Mouse (Mus musculus) lung, postnatal 25 days (tissue): ENCODE results near the gene Ccr10.
A peak's percentile ranks its signal among the peaks of the same experiment; 100 is the strongest.

Experiments
- DNase-seq: peaks from one replicate; pipeline ENCODE4 v3.0.0; 2022; ENCODE audit warnings: low spot score

Ccr10 gene

DNA sequence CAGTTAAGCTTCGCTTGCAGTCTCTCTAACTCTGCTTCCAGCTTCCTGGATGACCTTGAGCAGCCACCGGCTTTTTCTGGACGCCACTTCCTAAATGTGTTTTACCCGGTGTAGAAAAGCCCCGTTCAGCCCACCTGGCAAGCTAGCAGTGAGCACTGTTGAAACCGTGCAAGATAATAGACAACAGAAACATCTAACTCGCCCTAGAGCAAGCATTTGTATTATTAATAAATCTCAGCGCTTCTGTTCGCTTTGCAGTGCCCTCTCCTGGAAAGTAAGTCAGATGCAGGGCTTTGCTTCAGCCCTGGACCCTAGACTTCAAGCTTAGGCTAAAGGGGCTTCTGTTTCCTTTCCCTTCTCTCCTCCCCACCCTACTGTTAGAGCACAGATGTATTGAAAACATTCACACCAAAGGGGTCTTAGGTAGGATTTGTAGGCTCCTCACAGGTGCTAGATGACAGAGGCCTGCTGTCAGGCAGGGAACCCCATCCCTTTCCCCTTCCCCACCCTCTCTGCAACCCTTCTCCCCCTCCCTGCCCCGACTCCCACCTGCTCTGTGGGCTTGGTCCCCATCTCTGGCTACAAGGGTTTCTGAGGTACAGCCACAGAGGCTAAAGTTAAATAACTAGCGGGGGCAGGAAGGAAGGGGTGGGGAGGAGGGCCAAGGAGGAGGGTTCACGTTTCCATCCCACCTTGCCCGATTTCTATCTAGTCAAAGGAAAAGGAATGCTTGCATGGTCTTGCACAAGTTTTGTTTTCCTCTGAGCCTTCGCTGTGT lies at the start of gene Ccr10:
Gene Ccr10, minus strand, starts transcription at position 593 of the 778 bp plus-strand sequence.
- no peak for DNase-seq

DNA sequence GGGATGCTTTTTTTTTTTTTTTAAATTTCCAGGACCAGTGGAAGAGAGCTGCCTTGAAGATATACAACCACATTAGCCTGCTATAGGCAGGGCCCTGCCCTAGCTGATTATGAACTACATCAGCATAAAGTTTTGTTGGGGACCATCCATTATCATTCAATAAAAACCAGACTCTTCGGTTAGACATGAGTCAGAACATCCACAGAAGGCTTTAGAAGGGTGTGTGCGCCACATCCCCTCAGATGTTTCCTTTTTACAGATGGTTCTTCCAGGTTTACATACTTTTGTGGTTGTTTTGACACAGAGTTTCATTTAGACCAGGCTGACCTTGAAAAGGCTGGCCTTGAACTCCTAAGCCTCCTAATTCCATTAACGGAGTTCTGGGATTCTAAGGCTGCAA lies 49.1 kb upstream of the Ccr10 start:
- no peak for DNase-seq

DNA sequence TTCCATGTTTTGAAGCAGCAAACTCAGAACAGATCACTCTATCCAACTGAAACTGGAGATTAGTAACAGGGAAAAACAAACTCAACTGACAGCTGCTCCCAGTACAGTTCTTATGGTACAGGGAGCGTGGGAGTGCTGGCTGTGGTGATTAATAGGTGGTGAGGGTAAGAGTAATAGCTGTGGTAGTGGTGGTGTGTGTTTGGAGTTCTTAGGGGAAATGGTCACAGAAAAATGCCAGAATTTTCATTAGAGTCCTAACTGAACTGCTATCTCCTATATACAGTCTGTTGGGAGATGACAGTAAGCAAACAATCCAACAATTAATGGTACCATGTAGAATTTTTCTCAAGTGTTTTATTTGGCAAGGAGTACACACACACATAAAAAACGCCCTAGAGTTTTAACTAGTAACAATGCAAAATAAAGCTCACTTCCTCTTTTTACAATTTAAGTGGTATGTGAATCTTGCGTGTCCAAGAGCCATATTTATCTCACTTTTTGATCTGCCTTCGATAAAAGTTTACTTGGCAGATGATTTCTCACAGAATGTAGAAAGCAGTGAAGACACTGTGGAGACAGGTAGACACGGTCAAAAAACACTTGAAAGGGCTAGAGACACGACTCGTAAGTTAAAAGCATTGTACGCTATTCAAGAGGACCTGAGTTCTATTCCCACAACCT lies 46.2 kb upstream of the Ccr10 start:
- no peak for DNase-seq

DNA sequence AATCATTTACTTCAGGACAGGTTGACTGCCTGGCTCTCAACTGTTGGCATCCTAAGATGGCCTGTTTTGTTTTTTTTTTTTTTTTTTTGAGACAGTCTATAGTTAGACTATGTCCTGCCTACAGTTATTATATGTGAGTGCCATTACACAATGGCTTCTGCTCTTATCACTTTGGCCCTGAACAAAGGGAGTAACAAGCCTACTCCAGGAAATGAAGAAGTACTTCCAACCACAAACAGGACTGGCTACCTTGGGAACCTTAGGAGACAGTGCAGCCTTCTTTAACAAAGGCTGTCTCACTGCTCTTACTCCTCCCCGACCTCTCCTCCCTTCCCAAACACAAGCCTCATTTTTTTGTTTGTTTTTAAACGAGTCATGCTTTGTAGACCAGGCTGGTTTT lies 45.6 kb upstream of the Ccr10 start:
- DNase-seq = no peak

DNA sequence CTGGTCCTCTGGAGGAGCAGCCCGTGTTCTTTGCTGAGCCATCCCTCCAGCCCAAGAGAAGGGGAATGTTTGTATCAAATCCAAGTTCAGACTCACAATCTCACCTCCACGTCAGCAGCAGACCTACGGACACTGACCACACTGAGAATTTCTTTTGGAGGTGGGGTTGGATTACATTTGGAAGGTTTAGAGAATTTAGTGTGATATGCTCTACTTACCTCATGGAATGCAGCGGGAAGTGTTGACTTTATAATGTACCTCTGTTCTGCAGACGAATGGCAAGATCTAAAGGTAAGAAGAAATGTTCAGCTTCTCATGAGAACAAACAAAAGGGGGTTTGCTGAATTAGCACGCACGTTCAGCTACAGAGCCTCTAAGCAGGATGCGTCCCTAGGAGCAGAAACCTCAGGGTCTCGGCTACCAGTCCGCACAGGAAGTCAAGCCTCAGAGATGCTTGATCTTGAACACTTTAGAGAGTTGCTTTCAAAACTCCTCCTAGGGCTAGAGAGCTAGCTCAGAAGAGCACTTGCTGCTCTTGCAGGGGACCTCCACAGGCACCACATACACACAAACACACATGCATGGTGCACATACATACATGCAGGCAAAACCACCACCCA lies 43.3 kb upstream of the Ccr10 start:
- no peak for DNase-seq

DNA sequence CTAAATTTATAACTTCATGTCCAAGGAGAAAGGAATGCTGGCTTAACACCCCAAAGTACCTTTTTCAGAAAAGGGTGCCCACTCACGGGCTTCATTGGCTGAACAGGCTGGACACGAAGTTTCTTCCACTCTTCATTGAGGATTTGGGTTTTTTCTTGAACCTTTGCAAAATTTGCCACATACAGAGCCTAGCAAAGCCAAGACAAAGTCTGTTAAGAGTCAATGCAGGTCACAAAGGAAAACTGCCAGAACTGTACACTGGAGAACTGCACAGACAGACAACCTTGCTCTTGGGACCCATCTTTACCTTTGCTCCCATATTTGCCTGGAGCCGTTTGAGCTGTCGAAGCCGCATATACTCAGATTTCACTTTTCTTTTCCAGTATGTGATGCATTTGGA lies 41.7 kb upstream of the Ccr10 start:
- DNase-seq = no peak

DNA sequence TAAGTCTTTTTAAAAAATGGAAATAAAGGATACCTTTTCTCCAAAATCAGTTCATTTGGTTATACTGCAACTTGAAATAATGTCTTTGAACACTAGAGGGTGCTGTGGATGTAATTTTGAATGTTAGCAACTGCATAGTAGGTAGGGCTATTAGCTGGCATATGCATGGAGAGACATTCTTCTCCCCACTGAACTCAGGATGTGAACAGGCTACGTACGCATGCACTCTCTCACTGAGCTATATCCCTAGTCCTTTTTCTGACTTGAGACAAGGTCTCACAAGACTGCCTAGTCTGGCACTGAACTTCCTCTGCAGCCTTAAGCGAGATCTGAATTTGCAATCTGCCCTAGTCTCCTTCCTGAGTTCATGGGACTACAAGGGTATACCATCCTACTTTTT lies 36.7 kb upstream of the Ccr10 start:
- peak; percentile 86 for DNase-seq

DNA sequence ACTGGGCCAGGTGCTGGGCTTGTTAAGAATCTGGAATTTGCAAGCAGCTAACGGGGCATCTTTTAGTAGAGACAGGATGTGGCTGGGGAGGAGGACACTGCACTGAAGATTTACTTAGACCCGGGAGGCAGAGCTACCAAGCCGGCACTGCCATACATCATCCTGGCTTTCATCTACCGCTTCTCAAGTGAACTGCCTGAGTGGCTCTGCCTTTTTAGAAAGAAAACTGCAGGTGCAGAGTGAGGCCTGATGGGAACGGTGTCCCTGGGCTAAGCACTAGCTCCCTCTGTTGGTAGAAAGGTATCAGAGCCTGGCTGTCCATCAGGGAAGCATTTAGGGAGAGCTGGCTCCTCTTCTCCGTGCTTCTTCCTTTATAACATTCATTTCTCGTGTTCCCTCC lies 25.7 kb upstream of the Ccr10 start:
- no peak for DNase-seq

DNA sequence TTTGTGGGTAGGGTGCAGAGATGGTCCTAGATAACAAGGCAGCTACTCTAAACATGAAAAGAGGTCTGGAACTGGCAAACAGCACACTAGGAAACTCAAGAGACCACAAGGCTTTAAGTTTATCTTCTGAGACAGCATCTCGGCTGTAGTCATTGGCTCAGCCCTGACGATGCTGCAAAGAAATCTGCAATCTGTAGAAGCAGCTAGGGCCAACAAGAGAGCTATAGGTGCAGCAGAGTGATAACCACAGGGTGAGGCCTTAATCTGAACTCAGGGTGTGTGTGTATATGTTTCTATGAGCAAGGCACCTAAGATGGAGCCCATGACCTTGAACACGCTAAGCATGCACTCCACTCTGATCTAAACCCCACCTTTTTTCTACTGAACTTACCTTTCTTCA lies 24.3 kb upstream of the Ccr10 start:
- no peak for DNase-seq

DNA sequence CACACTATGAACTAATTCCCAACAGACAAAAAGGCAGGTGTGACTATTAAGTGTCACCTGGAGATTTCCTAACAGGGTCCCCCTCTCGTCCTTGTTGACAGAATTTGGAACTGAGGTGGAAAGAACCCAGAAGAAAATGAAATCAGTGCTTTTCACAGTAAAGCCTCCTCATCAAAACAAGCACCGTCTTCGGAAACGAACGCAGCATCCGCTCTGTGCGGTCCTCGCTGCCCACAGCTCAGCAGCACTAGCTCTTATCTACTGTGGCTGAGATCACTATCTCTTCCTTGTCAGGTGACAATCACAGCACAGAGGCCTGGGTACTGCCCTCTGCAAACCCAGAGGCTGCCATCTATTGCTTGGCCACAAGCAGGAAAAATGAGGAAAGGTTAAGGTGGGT lies 20.9 kb upstream of the Ccr10 start:
- no peak for DNase-seq

DNA sequence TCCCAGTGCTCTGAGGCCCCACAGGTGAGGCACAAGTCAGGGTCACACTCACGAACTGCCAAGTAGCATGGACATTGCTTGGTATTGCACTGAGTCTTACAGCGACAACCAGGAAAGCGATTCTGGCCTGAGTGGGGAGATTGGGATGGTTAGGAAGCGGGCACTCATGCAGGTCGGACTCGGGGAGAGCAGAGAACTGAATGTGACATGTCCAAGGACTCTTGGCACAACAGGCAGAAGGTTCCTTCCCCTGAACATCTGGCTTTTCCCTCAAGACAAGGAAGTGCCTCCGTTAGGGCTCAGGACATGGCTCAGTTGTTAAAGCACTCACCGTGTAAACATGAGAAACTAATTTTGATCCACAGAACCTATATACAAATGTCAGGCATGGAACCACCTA lies 20.3 kb upstream of the Ccr10 start:
- no peak for DNase-seq

DNA sequence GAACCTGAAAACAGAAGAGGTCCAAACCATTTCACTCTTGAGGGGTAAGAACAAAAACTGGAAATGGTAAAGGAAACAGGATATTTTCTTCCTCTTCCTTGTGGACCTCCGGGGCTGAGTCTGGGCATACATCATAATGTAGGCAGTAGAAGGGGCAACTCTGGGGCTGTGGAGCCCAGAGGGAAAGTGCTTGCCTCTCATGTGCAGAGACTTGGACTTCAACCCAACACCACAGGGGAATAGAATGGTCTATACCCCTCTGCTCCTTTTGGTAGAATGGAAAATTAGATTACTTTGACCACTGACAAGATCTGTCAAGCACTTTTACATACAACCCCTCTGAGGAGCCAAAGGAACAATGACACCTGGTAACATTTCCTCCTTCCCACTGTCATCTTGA lies 19.9 kb upstream of the Ccr10 start:
- DNase-seq = no peak

DNA sequence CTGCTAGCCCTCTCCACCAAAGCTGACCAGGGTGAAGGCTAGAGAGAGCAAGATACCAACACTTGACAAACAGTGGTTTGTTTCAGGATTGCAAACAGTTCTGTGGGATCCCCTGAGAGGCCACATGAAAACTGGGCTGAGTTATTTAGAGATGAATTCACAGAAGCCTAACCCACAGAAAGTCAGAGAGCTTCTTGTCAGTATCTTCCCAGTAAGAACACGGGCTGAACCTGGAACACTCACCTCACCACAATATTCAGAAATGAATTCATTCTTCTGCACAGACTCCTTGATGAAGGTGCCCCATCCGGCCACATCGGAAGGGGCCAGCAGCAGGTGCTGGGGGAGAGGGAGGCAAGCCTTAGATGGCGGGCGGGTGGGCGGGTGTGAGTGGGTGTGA lies 19.4 kb upstream of the Ccr10 start:
- no peak for DNase-seq

DNA sequence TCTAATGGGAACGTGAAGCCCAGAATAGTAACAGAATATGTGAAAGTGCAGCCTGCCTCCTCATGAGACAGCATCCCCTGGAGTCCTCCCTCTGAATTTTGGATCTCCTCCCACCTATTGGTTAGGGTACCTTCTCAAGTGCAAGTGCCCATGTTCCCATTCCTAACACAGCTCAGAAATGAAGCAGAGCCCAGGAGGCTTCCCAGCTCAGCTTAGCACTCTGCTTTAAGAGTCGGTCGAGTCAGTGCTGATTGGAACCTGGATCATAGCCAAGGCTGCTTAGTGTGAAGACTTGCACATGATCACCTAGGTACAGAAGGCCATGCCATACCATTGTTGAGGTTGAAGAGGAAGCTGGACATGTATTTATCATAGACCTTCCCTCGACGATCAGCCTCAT lies 18.9 kb upstream of the Ccr10 start:
- DNase-seq = no peak

DNA sequence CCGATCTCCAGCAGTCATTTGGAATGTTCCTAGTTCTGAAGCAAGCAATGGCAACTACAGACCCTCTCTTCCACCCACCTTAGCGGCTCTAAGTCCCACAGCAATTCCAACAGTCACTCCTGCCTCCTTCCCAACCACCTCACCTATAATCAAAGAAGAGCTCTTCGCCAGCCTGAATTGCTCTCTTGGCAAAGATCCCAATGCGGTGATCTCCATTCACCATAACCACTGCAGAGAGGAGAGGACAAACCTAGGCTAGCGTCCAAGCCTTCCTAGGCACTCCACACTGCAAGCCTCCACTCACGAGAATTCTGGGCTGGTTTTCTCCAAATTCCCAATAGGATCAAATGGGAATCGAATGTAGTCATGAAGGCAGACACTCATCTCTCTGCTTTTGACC lies 17.8 kb upstream of the Ccr10 start:
- DNase-seq = no peak

DNA sequence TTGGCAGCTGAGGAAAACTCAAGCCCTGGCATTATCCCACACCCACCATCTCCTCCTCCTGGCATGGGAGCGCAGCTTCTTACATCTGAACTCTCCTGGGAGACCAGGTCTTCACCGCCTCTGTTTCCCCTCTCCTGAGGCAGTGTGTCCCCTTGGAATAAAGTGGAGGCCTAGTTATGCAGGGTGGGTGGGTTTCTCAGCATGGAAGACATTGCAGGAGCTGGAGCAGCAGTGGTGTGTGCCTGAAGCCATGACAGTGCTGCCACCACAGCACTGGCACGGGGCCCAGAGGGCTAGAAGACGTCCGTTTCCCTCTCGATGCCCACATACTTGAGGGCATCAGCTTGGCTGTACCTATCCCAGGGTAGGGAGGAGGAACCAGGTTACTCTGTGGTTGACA lies 17.4 kb upstream of the Ccr10 start:
- no peak for DNase-seq

DNA sequence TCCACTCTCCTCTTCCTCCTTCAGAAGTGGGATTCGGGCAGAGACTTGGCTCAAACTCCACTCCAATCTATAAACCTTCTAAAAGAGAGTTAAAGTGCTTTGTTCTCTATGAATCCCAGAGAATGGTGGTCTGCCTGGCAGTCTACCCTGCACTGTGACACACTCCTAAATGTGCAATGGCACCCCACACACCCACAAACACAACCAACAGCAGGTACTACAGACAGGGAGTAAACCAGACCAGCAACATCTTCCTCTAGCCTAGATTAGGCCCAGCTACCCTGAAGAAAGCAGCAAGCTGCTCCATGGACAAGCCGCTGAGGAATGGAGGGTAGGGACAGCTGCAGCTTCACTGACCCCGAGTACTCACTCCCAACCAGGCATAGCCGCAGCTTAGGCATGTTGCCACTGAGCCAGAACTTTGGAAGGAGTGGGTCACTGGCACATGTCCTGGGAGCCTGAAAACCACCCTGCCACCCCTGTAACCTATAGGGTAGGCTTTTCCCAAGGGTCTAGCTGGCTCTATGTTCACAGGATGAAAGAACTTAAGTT lies 16.8 kb upstream of the Ccr10 start:
- no peak for DNase-seq

DNA sequence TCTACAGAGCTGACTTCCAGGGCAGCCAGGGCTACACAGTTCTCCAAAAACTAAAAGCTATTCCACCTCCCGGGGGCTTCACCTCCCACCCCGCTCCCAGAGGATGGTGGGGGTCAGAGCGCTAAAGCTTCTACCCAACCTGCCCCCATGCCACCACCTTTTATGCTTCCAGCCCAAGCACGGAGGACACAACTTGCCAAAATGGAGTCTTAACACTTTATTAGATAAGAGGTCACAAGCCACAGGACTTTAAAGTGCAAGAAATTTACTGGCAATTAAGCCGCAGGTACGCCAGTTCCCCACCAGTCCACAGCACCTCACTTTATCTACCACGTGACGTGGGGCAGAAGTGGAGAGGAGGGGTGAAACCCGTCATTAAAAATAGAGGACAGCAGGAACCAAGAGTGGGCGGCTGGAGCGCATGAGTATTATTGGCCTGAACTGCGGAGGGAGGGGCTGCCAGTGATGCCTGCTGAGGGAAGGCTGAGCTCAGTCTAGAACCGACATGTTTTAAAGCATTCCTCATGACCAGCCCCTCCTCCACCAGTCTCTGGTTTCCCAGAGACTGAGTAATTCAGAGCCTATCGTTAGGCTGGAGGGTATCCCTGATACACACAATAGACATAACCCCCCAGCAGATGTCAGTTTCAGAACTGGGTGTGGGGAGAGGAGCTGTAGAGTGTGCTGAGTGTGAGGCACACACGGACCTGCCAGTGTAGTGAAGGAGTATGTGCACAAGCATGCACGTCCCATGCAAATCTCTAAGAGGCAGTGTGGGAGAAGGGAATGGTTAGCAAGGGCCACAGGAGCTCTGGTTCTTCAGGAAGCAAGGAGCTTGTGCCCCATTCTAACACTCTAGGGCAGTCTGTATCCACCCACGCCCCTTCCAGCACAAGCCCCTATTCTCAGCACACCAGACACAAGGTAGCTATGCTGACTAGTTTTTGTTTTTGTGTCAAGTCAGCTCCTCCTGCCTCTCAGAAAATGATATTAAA lies 16.0 kb upstream of the Ccr10 start:
- DNase-seq = no peak

DNA sequence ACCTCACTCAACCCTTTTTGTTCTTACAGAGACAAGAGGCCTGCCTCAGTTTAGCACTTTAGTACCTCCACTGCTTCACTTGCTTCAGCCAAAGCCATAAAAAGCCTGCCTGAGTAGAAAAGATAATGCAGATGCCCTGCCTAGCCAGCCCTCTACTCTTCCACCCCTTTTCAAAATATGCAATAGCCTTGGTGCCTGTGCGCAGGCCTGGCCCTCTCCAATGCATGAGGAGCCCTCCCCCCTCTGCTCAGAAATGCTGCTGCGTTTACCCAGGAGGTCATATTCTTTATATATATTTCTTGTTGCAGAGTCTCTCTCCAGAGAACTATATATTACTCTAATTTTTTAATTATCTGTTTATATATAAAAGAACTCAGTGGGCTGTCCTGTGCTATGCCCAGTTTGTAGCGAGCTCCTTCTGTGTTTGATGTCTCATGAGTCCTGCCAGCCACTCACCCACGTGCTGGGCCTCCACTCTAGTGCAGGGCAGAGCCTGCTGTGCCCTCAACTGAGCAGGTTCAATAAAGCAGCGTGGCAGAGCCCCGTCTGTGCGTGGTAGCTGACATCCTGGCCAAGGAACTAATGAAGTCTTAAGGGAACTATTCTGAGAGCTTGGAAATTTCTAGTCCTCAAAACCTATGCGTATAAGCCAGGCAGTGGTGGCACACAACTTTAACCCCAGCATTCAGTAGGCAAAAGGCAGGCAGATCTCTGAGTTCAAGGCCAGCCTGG lies 15.1 kb upstream of the Ccr10 start:
- no peak for DNase-seq

DNA sequence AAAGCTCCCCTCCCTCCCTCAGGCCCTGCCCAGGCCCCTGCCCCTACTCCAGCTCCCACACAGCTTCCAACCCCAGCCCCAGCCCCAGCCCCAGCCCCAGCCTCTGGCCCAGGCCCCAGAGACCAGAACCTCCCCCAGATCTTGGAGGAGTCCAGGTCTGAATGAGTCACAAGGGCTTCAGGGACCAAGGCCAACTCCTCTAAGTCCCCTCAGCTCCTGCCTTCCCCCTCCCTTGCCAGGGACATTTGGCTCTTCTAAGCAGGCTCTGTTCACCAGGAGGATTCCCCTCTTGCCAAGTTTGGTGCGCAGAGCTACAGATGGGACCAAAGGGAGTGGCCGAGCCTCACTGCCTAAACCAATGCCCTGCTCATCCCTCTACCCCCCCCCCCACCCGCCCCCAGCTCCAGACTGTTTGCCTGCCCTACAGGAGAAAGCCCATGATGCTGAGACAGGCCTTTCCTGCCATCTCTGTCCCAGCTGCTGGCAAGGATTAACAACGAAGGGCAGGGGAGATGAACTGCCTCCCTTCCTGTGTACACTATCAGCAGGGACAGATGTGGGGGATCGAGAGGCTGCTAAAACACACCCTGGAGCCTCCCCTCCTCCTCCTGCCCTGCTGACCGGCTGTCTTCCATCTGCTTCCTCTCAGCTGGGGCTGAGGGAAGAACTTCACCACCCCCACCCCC lies 14.4 kb upstream of the Ccr10 start:
- peak; percentile 67 for DNase-seq
